Mouse (Mus musculus) layer of hippocampus, adult 9-11 months (tissue): Measurements from ENCODE around the gene Bcat2.
"Not testable (repeated sequence)": the region's sequence is repeated elsewhere in the genome, so short reads cannot be mapped to it uniquely, and the experiment has no call there.

ENCODE experiments used
- DNase-seq: peaks from one replicate; pipeline ENCODE4 v3.0.0; 2022

Gene Bcat2

DNA sequence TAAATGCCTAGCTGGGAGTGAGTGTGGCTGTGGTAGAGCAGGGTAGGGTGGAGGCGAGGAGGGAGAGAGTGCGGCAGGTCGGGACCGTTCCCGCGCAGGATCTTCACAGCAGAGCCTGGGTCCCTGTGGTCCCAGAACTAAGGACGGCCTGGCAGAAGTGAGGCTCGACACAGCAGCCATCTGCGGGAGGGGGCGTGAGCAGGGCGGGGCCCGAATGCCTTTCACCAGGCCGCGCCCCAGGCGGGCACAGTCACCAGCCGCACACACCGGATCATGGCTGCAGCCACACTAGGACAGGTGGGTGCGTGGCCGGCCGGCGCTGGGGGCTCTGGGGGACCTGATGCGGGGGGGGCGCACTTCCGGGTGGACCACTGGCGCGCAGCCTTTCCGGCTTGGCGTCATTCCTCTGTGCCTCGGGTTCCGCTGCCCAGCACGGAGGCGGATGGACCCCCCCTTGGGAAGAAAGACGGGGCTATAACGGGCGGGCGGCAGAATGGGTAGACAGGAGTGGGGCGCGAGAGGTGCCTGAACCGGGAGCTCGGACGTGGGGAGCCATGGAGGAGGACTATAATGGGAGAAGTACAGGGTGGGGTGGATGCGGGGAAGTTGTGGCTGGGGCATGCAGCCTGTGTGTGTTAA, at the start of gene Bcat2:
Bcat2 (plus strand) TSS at position 51 of the 639 bp plus-strand sequence.
- peak; percentile 69 for DNase-seq

- no peak for DNase-seq
Observed at GRCm38 (mm10) chr7:45520605-45521004, 49.3 kb upstream of the Bcat2 start.

- DNase-seq: peak; percentile 93
Observed at GRCm38 (mm10) chr7:45521728-45522184, 48.2 kb upstream of the Bcat2 start.

GRCm38 (mm10) chr7:45522194-45522752, 47.7 kb upstream of the Bcat2 start:
- DNase-seq: no peak

DNA sequence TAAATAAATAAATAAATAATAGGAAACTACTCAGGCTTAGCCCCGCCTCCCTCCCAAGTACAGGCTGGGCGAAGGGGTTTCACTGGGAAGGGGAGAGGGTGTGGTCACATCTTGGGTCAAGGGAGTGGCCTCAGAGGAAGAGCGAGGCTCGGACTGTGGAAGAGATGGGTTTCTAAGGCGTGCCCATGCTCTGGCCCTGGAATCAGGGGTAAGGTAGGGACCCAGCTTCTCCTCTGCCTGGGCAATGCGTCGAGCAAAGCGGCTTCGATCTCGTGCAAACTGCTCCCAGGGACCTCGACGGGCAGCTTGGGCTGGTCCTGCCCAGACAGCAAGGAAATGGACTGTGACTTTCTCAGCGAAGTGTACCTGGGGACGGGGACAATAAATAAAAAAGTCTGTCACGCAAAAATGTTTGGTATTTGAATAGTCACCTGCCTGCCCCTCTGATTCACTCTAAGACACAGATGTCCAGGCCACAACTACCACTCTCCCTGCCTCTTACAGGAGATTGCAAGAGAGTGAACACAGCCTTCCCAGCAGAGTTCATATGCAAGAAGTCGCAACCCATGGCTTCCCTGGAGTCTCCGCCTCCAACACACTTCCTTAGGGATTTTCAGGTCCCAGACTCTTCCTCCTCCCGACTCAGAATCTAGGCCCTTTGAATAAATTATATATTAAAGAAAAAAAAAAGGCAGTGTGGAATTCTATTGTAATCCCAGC, 46.8 kb upstream of the Bcat2 start:
- no peak for DNase-seq

- no peak for DNase-seq
Observed at GRCm38 (mm10) chr7:45523678-45524170, 46.2 kb upstream of the Bcat2 start.

GRCm38 (mm10) chr7:45524841-45525621, 44.9 kb upstream of the Bcat2 start:
- DNase-seq: no peak

GRCm38 (mm10) chr7:45525809-45526473, 44.0 kb upstream of the Bcat2 start, which contains the start of the genes Ppp1r15a and Plekha4:
Gene Ppp1r15a, minus strand, starts transcription at chr7:45526268.
Gene Plekha4, plus strand, starts transcription at chr7:45526330.
- peak; percentile 88 for DNase-seq

DNA sequence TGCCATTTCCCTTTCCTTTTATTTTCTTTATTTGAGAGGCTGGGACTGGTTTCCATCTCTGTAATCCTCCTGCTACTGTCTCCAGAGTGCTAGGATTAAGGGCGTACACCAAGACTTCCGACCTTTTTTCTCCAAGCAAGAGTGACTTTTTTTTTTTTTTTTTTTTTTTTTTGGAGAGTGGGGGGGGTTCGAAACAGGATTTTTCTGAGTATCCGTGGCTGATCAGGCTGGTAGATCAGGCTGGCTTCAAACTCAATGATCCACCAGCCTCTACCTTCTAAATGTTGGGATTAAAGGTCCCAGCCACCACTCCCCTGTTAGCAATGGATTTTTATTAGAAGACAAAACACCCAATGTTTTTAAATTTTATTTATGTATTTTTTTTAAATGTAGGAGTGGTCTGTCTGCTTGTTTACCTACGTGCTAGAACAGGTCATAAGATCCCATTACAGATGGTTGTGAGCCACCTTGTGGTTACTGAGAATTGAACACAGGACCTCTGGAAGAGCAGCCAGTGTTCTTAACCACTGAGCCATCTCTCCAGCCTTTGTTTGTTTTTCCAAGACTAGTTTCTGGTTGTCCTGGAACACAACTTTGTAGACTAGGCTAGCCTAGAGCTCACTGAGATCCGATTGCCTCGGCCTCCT, 43.4 kb upstream of the Bcat2 start:
- DNase-seq: no peak

DNA sequence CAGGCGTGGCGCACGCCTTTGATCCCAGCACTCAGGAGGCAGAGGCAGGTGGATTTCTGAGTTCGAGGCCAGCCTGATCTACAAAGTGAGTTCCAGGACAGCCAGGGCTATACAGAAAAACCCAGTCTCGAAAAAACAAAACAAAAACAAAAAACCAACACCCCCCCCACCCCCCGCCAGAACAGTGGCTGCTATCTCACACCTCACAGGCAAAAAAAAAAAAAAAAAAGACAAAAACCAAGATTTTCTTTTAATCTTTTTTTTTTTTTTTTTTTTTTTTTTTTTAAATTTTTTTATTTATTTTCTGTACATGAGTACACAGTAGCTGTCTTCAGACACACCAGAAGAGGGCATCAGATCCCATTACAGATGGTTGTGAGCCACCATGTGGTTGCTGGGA, 42.8 kb upstream of the Bcat2 start:
- not testable (repeated sequence) for DNase-seq

GRCm38 (mm10) chr7:45529461-45529860, 40.5 kb upstream of the Bcat2 start:
- DNase-seq: no peak

DNA sequence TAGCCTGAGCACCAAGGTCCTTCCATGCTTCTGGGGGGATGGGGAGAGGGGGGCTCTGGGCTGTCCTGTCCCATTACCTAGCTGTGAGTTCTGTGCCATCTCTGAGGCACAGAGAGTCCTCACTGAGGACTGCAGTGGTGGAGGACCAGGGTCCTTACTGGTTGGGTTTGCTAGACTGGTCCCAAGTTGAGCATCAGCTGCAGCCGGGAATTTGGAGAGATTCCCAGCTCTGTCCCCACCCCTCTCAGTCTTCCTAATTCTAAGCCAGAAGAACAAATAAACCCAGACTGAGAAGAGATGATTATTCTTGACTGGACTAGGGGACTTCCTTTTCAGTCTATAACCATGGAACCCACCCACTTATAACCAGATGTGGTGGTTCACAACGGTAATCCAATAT, 39.3 kb upstream of the Bcat2 start:
- no peak for DNase-seq

DNA sequence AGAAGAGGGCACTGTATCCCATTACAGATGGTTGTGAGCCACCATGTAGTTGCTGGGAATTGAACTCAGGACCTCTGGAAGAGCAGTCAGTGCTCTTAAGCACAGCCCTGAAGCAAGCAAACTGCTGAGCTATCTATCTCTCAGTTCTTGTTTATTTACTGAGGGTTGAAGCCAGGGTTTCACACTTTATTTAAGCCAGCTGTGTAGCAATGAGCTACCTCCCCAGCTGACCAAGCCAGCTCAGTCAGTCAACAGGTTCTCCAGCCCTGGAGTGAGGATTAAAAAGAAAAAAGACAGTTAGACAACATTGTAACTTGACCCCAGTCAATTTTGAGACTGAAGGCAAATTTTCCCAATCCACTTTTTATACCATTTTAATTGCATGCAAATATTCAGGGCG, 34.3 kb upstream of the Bcat2 start:
- DNase-seq: no peak

DNA sequence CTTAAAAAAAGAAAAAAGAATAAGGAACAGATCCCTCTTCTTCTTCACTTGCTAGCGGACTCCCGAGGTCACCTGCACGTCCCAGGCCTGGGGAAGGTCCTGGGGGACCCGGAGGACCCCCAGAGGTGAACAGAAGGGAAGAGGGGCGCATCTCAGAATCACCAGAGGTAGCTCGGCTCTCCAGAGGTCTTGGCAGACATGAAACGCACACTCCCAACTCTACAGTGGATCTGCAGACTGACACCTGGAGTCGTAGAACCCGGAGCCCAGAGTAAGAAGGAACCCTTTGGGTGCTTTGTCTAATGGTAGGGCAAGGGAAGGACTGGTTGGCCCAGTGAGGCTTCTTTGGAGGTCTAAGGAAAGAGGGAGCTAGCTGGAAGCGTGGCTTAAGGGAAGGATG, 32.4 kb upstream of the Bcat2 start:
- DNase-seq: no peak

DNA sequence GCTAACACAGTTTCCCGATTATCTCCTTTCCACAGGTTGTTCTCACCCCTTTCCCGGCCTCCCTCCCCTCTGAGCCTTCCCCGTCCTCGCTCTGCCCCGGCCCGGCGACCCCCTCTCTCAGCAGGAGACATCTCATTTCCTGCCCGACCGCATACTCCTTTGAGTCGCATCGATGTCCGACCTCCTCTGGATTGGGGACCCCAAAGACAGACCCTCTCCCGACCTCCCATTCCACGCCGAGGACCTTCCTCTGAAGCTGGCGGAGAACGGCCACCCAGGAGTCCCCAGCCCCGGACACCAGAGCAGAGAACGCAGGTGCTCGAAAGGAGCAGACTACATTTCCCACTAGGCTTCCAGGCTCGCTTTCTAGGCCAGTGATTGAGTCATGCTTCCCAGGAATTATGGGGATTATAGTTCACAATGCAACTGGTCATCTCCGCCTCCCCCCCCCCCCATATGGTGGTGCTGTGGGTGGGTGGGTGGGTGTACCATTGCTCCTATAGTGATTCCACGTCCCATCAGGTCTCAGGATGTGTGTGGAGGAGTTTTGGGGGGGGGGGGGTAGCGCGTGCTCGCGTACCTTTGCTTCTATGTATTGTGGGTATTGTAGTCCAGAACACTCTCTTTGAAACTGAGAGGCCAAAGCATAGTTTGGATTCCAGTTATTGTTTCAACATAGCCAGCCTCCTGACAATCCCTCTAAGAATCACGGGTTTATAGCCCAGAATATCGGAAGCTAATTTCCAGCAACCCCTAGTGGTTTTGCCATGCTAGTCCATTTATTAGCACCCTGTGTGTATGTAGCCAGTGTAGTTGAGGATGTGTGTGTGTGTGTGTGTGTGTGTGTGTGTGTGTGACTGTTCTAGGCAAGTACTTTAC, 31.6 kb upstream of the Bcat2 start:
- peak; percentile 74 for DNase-seq

DNA sequence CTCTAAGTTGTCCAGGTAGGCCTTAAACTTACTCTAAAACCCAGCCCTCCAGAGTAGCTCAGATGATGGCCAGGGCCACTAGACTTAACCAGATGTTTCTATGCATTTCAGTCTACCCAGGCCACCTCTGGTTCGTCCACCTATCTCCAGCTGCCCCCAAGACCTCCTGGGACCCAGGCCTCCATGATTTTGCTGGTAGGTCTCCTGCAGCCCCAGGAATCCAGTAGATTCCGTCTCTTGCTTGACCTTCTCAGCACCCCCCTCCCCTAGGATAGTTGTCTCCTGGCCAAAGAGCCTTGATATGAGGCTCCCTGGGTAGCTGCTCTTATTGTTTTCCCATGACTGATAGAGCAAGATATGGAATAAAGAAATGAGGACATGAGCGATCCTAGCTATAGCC, 30.9 kb upstream of the Bcat2 start:
- DNase-seq: no peak

- DNase-seq: no peak
Observed at GRCm38 (mm10) chr7:45540213-45540612, 29.7 kb upstream of the Bcat2 start.

- no peak for DNase-seq
Observed at GRCm38 (mm10) chr7:45544525-45544924, 25.4 kb upstream of the Bcat2 start.

DNA sequence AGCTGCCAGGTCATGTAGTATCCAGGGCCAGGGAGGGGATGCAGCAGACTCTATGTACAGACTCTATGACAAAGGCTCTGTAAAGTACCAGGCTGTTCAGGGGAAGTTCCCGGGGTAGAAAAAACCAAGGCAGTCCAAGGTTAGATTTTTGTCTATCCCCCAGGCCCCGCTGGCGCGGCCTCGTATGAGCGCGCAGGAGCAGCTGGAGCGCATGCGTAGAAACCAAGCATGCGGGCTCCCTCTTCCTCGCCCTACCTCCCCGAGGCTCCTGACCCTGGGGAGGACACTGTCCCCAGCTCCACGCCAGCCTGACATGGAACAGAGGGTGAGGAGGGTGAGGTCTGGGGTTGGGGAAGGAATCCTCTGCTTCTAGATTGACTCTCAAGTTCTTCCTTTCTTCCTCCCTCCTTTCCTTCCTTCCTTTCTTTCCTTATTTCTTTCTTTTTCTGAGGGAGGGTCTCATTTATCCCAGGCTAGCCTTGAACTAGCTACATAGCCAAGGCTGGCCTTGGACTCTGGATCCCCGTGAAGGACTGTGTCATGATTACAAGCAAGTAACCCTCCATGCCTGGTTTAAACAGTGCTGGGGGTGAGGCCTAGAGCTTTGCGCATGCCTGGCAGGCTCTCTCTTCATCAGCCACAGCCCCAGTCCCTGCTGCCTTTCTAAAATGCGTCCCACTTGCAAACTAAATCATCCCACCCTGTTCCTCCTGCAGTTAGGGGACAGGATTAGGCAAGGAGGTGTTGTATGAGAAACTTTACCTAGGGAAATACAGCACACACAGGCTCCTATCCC, 20.1 kb upstream of the Bcat2 start:
- no peak for DNase-seq
